Mouse (Mus musculus) CD4-positive, CD25-positive, alpha-beta regulatory T cell, adult 2 months (primary cell): ENCODE results near the gene Ube2n.
"Not testable (repeated sequence)": the region's sequence is repeated elsewhere in the genome, so short reads cannot be mapped to it uniquely, and the experiment has no call there.

Experiments used
- DNase-seq: peaks from one replicate; pipeline ENCODE4 v3.0.0-alpha.2; 2012; ENCODE audit warnings: low read depth, low spot score

The Ube2n gene

GRCm38 (mm10) chr10:95525037-95525675 is 10.2 kb downstream of the Ube2n start:
- no peak for DNase-seq

DNA sequence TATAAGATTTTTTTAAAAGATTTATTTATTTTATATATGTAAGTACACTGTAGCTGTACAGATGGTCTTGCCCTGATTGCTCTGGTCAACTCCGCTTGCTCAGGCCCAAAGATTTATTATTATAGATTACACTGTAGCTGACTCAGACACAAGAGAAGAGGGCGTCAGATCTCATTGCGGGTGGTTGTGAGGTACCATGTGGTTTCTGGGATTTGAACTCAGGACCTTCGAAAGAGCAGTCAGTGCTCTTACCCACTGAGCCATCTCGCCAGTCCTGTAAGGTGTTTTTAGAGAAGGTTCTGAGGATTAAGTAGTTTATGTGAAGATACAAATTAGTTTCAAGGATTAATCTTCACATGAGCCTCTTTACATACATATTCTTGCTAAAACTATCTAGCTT is 10.9 kb downstream of the Ube2n start:
- DNase-seq, result no peak

DNA sequence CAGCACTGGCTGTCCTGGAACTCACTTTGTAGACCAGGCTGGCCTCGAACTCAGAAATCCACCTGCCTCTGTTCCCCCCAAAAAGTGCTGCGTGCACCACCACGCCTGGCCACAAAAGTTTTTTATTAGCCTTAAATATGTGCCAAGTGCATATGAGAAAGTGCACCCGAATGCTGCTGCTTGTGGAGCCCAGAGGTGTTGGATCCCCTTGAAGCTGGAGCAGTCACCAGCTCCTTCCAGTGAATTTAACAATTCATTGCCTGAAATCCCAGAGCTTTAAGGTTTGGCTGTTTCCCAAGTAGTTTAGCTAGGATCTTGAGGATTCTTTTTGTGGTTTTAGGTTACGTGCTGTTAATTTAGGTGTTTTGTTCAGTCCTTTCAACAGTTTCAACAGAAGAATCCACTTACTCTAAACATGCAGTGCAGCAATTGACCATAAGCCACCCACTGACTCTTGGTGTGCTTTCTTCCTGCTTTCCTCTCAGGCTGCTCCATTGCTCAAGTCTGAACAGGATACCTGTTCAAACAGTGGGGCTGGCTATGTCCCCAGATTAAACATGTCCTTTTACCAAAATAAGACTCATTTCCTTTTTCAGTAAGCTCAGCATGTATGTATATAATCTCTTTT is 11.7 kb downstream of the Ube2n start:
- no peak for DNase-seq

DNA sequence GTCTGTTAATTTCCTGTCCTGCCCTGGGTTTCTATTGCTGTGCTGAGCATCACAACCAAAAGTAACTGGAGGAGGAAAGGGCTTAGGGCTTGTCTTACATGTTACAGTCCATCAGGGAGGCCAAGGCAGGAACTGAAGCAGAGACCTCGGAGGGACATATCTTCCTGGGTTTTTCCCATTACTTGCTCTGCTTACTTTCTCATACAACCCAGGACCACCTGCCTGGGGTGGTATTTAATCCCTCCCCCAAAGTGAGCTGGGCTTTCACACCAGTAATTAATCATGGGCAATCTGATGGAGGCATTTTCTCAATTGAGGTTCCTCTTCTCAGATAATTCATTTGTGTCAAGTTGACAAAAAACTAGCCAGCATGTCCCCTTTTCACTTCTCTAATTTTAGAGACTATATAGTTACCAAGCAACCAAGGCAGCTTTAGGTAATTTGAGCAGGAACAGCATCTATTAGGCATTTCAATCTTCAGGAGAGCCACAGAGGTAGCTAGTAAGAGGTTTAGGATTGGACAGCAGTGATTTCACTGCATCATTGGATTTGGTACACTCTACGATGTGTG is 15.7 kb downstream of the Ube2n start:
- DNase-seq, result no peak

DNA sequence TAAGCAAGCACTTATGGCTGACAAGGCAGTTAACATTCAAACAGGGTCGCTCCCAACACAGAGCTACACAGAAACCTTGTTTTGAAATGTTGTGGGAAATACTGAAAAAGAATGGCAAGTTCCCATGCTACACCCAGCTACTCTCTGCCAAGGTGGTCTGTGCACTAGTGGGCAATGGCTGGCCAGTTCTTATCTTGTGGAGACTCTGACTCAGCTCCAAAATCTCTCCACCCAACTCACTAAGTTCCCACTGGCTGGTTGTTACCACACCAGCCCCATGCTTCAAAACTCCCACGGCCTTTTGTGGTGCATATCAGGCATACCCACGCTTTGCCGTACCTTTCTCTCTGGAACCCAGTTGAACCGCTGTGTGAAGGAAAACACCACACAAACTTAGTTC is 18.0 kb downstream of the Ube2n start:
- no peak for DNase-seq

DNA sequence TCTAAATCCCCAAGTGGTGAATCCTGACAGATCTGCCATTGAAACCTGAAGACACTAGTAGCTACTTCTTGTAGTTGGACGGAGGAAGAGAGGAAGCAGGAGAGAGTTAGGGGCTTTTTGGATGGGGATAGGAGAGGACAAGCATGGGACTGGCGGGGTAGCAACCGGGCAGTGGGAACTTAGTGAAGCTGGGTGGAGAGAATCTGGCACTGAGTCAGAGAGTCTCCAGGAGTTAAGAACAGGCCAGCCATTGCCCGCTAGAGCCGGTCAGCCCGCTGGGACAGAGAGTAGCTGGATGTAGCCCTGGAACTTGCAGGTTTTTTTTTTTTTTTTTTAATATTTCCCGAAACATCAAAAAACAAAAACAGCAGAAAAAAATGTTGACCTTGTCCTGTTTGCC is 18.4 kb downstream of the Ube2n start:
- no peak for DNase-seq

- no peak for DNase-seq
Observed at GRCm38 (mm10) chr10:95535399-95536221, 20.7 kb downstream of the Ube2n start.

DNA sequence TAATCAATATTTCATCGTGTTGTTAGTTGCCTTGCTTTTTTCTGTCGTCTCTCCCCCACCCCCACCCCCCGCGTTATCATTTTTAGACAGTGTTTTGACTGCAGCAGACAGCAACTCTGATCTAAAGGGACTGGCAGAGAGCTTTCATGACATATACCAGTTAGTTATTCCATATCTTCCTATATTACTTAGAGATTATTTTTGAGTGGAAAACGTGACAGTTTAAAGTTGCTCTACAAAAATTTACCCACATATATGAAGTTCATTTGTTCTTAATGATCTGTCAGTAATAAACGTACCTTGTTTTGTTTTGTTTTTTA is 21.2 kb downstream of the Ube2n start:
- DNase-seq, result no peak

GRCm38 (mm10) chr10:95539260-95539659 is 24.3 kb downstream of the Ube2n start:
- no peak for DNase-seq

DNA sequence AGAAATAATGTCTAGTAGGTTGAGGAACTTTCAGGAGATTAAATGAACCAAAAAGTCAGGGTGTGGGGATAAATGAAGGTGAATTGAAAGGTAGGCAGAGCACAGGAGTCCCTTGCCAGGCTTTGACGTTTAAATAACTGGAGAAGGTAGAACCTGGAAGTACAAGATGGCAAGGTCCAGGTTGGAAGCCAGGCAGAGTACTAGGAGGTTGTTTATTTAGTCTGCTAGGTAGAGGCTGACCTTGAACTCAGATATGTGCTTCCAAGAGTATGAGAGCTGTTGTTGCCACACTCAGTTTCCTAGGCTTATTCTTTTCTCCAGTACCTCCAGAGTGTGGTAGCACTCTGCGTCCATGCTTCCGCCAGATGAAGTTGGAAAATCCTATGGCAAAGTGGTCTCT is 24.9 kb downstream of the Ube2n start:
- no peak for DNase-seq

- no peak for DNase-seq
Observed at GRCm38 (mm10) chr10:95542916-95543315, 28.0 kb downstream of the Ube2n start.

- no peak for DNase-seq
Observed at GRCm38 (mm10) chr10:95543377-95543776, 28.4 kb downstream of the Ube2n start.

- no peak for DNase-seq
Observed at GRCm38 (mm10) chr10:95544004-95544403, 29.1 kb downstream of the Ube2n start.

GRCm38 (mm10) chr10:95544651-95545050 is 29.7 kb downstream of the Ube2n start:
- no peak for DNase-seq

DNA sequence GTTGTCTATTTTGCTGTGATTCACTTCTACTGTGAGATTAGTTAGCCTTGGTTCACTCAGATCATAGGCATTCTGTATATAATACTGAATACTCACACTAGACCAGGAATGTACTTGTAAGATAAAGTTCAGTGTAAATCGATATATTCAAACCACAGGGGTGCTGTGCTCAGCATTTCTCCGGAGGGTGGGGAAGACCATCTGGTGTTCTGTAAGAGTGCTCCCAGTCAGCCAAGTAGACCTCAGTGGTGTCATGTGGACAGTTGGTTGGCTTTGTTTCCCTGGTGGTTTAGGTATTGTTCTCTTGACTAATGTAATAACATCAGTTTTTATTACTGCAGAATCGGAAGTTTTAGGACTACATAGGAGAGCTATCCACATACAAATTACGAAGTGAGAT is 30.1 kb downstream of the Ube2n start:
- no peak for DNase-seq

DNA sequence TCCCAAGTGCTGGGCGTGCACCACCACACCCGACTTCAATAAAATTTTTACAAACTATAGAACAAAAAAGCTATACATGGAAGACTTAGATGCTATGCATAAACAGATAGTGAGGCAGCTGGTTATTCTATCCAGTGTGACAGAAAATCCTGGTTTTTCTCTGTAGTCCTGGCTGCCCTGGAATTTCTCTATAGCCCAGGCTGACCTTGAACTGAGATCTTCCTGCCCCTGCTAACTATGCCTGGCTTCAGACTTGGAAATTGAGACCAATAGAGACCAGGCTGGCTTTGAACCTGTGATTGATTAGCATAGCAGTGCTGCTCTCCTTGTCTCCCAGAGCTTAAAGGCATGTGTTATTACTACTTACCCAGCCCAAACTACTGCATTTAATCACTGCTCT is 31.2 kb downstream of the Ube2n start:
- DNase-seq, result no peak

DNA sequence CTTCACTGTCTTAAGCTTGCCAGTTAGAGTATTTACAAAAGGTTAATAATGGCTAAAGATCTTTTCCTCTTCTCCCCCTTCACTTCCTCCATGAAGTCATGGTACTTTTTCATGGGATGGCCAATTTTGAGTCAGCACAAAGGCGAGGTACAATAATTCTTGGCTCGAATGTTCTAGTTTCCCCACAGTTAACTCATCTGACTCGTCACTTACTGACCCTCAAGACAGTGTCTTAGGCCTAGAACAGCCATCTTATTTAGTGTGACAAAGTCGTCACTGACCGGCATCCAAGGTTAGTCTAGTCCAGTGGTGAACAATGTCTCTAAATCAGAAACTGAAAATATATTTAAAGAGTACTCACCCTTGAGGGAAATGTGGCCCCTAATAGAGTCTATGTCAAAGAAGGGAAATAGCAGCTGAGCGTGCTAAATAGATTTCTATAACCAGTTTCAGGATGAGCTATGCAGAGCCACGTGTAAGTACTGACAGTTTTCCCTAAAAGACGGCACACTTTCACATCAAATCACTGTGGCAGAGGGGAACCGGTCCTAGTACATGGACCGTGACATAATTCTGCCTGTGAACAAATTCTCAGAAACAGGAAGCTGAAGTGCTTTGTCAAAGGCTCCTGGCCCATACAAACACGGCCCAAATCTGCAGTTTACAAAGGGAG is 33.3 kb downstream of the Ube2n start:
- DNase-seq, result no peak

DNA sequence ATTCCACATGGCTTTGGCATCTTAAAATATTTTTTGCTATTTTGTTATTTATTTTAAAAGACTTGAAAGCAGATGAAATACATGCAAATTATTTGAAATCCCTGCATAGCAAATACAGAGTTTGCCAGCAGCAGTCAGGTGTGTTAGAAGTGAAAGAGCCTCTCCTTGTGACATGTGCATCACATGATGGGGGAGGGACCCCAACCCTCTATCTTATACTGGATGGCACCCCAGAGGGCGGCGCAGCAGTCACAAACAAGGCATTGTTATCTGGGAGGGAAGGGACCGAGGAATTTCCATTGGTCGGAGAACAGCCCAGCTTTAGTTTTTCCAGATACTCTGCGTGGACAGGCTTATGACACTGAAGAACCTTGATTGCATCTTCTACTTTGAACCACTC is 34.1 kb downstream of the Ube2n start:
- not testable (repeated sequence) for DNase-seq

DNA sequence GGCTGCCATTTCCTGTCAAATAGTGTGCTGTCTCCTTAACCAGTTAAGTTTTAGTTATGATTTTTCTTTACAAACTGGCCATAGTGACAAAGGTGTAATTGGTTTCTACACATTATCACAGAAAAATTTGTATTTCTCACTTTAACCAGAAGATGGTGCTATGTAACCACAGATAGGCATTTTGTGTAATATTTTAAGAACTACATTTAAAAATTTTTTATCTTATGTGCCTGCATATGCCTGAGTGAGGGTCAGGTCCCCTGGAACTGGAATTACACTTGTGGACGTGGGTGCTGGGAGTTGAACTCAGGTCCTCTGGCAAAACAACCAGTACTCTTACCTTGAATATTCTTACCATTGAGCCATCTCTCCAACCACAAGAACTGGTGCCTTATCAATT is 35.6 kb downstream of the Ube2n start:
- peak; percentile 66 for DNase-seq

GRCm38 (mm10) chr10:95551752-95552151 is 36.8 kb downstream of the Ube2n start:
- peak; percentile 58 for DNase-seq

GRCm38 (mm10) chr10:95552326-95552725 is 37.4 kb downstream of the Ube2n start:
- no peak for DNase-seq

DNA sequence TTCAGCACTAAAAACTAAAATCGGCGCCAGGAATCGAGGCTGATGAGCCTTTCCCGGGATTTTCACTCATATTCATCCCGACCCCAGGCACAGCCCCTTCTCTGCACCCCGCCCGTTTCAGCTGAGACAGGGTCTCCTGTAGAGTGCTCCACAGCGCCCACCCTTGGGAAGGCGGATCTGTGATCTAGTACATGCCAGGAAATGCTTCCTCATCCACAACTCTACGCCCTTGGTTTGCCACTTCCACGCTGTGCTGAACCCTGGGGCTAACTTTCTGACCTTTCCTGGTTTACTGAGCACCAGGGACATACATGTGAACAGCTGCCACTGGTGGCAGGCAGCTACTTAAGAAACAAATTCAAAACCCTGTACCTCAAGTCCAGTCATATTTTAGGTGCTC is 40.9 kb downstream of the Ube2n start:
- DNase-seq, result no peak
